Mouse (Mus musculus) kidney, postnatal 4 days (tissue): Measurements from ENCODE around the gene Prkcz.

Experiments used
- DNase-seq, 2 experiments: peaks; one replicate each; pipeline ENCODE4 v3.0.0; 2021; ENCODE audit warnings: mixed read lengths in 2 of 2

The Prkcz gene

GRCm38 (mm10) chr4:155217241-155218103 lies 143.7 kb downstream of the Prkcz start:
- DNase-seq, result peak in 1 of 2 experiments; percentile 47

- DNase-seq, result peak; percentile 48 to 61
Observed at GRCm38 (mm10) chr4:155215773-155216630, 145.2 kb downstream of the Prkcz start.

- peak in 1 of 2 experiments; percentile 49 for DNase-seq
Observed at GRCm38 (mm10) chr4:155215203-155215602, 146.0 kb downstream of the Prkcz start.

- no peak for DNase-seq
Observed at GRCm38 (mm10) chr4:155214793-155215192, 146.4 kb downstream of the Prkcz start.

DNA sequence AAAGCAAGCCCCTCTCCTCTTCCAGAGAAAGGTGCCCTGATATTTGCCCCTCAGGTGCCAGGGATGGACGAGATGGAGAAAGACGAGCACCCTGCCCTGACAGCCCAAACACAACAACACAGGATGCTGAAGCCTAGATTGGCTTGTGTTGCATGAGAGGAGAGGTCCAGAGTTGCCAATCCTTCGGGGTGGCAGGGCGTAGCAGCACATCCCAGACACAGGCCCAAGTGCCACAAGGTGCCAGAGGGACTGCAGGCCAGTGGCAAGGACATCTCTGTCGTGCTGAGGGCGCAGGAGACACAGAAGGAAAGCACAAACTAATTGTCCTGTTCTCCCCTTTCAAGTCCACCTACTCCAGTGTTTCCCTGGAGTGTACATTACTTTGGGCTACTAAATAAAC lies 147.0 kb downstream of the Prkcz start:
- DNase-seq, result no peak

DNA sequence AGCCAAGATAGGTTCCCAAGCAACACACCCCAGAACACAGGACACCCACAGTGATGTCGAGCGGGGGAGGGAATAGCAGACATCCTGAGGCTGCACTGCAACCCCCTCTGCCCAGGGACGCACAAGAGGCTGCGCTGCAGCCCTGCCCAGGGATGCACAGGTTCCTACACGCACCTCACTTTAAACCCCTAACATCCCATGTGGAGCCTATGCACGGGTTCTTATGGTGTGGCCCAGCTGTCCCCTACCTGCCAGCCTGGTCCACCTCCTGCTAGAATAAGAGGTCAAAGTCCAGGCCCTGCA lies 147.5 kb downstream of the Prkcz start:
- DNase-seq, result no peak

- DNase-seq, result peak in 1 of 2 experiments; percentile 47
Observed at GRCm38 (mm10) chr4:155213052-155213751, 148.0 kb downstream of the Prkcz start.
